Mouse (Mus musculus) bone marrow macrophage, adult 2 months (primary cell): ENCODE results near the gene Ccdc191.

ENCODE experiments used
- CTCF ChIP-seq: IDR thresholded peaks from 2 replicates; pipeline ENCODE4 v1.5.1; 2012; ENCODE audit warnings: low read depth, mild to moderate bottlenecking, low read length, moderate library complexity
- POLR2A ChIP-seq: IDR thresholded peaks from 2 replicates; pipeline ENCODE4 v1.6.1; 2012; ENCODE audit warnings: mild to moderate bottlenecking, low read depth, low read length, borderline replicate concordance

DNA sequence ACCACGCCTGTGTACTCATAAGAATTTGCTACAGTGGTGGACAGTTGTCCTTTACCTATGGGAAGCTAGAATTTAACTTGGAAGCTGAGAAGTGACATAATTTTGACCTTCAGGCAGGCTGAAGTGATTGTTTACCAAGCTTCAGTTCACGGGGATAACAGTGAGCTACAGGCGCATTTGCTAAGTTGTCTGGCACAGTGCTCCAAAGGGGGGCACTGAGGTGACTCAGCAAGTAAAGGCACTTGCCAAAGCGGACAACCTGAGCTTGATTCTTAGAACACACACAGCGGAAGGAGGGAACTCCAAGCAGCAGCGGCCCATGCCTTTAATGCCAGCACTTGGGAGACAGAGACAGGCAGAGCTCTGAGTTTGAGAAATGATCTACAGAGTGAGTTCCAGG lies 29.0 kb upstream of the Ccdc191 start:
- no peak for TF ChIP-seq CTCF
- no peak for TF ChIP-seq POLR2A
